Mouse (Mus musculus): ENCODE results near the gene Sox10. TPM values are rescaled to one million over a fixed set of nuclear protein-coding genes. Genes with fewer than 3 reads are reported as not detected.

The Sox10 gene
- total RNA-seq (2021), result 10 to 100 TPM; 24.0 to 35.5 TPM
- long read RNA-seq, experiment 1, transcript Sox10-201 (4 exons, 2,713 nt), result major isoform, 30 of 47 reads
- long read RNA-seq, experiment 1, partial matches to known transcripts, result 6 of 47 reads
- long read RNA-seq, experiment 1, other reads (novel, unspliced or antisense), result 9 of 47 reads
- long read RNA-seq, experiment 2, transcript Sox10-201 (4 exons, 2,713 nt), result major isoform, 23 of 34 reads
- long read RNA-seq, experiment 2, partial matches to known transcripts, result 2 of 34 reads
- long read RNA-seq, experiment 2, other reads (novel, unspliced or antisense), result 9 of 34 reads

DNA sequence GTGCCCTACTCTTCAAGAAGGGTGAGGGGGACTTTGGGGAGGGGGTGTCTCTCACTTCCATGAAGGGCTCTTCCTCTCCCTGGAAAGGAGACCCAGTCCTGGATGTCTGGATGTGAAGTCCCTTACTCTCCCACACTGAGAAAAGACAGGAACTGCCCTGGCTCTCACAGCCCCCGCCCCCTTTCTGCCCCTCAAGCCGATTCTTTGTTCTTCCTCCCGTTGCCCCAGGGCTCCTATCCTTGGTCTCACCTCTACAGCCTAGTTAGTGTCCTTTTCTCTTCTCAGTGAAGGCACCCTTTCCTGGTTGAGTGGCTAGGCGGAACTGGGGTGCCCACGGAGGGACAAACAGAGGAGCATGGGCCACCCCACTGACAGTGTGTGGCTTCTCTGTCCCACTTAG lies at the start of gene Sox10:
TSS of gene Sox10 (minus strand) at position 101 of the 400 bp plus-strand sequence.
- intact Hi-C loops (cut with DNase I), result loop anchor here (10.0 kb wide), 1 partner anchor 50 kb away; no protein-coding TSS in a partner anchor
- DNase-seq (ENCODE audit: low spot score in 2 of 2), result no peak

DNA sequence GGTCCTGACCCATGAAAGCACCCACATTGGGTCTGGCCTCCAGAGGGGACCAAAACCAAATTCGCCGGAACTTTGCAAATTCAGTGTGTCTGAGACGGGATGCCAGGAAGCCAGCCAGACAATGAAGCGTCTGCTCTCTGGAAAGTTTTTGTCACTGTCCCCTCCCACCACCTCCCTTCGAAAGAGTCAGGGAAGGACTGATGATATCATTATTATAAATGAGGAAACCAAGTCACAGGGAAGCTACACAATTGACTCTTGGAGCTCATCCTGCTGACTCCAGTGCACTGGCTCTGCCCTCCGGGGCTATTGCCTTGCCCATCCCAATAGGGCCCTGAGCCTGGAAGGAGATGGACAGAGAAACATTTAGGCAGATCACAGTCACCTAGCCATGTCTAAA lies 48.6 kb upstream of the Sox10 start:
- intact Hi-C loops (cut with DNase I), result loop anchor here (10.0 kb wide), 1 partner anchor 49 kb away; the partner anchor contains the start of gene Sox10

DNA sequence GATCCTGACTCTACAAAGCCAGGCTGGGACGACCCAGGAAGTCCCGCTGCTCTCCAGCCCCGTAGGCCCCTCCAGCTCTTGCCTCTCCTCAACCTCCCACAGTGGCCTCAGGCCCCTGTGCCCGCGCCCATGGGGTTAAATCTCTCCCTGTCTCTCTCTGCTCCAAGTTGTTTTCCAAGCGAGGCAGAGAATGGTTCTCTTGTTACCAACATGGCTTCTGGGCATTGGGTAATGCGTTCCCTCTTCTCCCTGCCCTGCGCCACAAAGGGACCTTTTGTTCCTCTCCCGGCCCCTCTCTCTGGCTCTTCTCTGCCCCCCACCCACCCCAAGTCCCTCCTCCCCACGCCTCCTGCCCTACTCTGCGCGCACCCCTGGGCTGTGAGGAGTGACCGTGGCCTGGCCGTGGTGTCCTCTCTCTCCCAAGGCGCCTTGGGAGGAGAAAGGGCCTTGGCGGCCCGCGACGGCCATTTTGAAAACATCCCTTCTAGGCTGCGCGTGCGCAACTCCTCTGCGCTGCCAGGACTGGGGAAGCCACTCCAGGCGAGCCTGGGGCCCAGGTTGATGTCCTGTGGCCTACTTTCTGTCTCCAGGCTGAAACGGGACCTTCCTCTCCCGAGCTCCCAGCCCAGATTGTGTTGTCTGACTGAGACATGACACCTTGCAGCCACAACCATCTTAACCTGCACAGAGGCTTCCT lies 47.9 kb upstream of the Sox10 start:
- intact Hi-C loops (cut with DNase I), result loop anchor here (10.0 kb wide), 1 partner anchor 48 kb away; the partner anchor contains the start of gene Sox10
- DNase-seq (ENCODE audit: low spot score in 2 of 2), result no peak

More for the DNA sequence above, 48.6 kb upstream of the Sox10 start:
- no peak for DNase-seq (ENCODE audit: low spot score in 2 of 2)

DNA sequence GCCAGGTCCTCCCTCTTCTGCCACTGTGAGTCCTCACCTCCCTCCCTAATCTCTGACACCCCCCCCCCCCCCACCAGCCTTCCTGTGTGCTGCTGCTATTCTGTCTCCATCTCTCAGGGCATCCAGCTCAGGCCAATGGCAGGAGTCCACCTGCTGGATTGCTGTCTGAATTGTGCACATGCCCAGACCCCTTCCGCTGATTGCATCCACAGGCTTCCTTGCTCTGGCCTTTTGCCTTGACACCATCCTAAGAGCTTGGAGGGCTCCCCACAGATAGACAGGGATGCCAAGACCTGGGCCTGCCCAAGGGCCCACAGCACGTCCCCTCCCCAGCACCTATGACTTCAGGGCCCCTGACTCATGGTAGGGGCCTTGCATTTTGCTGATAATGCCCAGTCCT lies 45.3 kb upstream of the Sox10 start:
- intact Hi-C loops (cut with DNase I), result loop anchor here (10.0 kb wide), 1 partner anchor 46 kb away; the partner anchor contains the start of gene Sox10
- no peak for DNase-seq (ENCODE audit: low spot score in 2 of 2)

DNA sequence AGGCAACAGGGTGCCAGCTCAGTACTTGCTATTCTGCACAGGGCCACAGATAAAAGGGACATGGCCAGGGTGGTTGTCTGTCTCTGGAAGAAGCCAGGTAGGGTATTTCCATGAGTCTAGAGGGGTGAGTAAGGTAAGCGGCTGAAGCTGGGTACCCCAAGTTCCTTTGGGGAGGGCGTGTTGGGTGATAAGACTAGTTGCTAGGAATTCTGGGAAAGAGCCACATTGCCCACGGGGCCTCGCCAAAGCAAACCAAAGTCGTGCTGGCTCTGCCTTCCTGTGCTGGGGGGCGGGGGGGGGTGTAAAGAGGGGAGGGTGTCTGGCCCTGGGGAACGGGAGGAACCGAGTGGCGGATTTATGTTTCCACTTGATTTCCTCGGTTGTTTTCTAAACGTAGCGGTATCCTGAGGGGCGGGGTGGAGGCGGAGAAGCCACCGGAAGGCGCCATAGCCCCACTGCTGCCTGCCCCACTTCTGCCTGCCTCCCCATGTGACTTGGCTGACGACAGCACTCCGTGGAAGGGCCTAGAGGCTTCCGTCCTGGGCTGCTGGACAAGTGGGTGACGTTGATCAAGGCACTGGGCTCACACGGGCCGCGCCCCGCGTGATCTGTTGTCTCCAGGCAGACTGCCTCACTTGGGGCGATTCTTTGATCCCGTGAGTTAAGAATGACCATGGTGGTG lies 43.9 kb upstream of the Sox10 start:
- DNase-seq (ENCODE audit: low spot score in 2 of 2), result no peak

DNA sequence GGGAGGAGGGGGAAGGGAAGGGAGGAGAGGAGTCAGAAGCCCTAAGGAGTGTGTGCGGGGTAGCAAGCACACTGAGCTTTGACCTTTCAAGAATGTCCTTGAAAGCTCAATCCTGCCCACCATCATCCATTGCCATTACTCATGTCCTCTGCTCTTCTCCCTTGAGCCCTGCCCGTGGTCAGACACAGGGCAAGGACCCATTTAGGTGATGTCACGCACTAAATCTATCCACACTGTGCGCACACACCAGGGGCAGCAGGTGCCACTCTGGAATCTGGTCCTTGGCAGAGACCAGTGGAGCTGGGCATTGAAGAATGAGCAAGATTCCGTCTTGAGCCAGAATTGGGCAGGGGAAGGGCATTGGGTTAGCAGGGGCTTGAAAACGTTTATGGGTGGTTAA lies 43.2 kb upstream of the Sox10 start:
- intact Hi-C loops (cut with DNase I), result no loop called here
- DNase-seq (ENCODE audit: low spot score in 2 of 2), result no peak

More for the DNA sequence above, 43.9 kb upstream of the Sox10 start:
- intact Hi-C loops (cut with DNase I), result no loop called here

DNA sequence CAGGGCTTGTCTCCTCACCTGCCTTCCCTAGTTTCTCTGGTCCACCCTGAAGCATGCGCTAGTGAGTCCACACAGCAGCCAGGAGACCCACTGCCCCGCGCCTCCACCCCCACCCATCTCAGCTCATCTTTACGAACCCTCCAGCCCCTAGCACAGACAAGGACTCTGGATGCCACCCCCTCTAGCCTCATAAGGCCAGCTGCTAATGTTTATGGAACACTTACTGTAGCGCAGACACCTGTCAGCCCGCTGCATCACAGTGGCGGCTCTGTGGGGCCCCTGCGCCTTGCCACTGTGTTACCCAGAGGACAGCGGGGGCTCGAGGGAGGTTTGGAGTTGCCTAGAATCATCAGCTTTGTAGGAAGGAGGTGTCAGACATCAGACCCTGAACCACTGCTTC lies 37.5 kb upstream of the Sox10 start:
- intact Hi-C loops (cut with DNase I), result no loop called here
- DNase-seq (ENCODE audit: low spot score in 2 of 2), result peak in 1 of 2 experiments; percentile 45

DNA sequence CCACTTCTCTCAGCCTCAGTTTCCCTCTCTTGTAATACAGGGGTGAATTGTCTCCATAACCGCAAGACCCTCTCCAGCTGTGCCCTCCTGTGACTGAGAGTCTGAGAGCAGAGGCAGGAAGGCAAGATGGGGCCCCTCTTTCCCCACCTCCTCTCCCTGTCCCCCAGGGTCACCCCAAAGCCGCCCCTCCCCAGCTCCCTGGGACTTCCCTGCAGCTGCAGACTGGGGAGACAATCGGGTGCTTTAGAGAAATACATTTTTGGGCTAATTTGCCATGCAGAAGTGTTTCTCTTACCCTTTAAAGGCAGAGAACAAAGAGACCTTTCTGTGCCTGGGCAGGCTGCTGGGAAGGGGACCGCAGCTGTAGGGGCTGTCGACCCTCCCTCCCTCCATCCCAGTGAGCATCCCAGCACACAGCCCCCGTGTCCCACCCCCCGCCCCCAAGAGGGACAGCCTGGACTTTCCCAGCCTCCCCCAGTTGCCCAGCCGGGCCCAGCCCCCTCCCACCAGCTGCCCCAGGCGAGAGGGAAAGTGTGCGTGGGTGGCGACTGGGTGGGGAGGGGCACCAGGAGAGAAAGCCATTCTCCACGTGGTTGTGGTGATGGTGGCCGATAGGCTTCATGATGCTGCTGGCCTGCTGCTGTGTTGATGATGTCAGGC lies 36.6 kb upstream of the Sox10 start:
- DNase-seq (ENCODE audit: low spot score in 2 of 2), result peak; percentile 37 to 81
- intact Hi-C loops (cut with DNase I), result no loop called here

DNA sequence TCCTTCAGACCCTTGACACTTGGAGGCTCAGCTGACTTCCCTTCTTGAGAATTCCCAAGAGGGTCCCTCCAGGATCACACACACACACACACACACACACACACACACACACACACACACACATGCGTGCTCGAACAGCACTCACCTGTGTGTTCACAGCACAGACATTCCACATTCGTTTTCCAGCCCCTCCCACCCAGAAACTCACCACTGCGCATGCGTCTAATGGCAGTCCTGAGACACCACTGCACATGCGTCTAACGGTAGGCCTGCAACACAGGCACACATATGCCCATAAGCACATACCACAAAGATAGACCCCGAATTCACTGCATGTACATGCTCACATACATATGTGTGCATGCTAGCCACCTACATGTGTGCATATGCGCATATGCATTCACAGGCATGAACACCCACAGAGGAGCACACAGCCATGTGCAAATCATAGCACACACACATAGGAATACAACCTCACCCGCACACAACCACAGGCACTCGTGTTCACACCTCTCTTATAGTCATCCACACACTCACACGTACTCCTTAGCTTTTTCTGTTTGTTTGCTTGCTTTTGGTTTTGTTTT lies 34.4 kb upstream of the Sox10 start:
- intact Hi-C loops (cut with DNase I), result no loop called here
- no peak for DNase-seq (ENCODE audit: low spot score in 2 of 2)

DNA sequence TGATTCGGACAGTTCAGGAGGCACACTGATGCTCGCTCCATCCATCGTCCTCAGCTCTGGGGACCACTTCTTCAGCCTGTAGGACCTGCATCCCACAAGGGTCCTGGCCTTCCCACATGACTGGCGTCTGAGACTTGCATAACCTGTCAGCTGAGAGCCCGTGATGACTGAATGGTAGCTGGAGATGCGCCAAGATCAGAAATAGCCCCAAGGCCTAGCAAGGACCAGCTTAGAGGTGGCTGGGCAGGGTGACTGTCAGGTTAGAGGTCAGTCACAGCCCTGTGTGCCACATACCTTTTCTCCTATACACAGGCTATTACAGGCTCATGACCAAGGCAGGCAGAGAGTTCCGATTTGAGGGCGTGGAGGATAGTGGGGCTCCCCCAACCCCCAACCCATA lies 30.5 kb upstream of the Sox10 start:
- DNase-seq (ENCODE audit: low spot score in 2 of 2), result no peak
- intact Hi-C loops (cut with DNase I), result no loop called here

DNA sequence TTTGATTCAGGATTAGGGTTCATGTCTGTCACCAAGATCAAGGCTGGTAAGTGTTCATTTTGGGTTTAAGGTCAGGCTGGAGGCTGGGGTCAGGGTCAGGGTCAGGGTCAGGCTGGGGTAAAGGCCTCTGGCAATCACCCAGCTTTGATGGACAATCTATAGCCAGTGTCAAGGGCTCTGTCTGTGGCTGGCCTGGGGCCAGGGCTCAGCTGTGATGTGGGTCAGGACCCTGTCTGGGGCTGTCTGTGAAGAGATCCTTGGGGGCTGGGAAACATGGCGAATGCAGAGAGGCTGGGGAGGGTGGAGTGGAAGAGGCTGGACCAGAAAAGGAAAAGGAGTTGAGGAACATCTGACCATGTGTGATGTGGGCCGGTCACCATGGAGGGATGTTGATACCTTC lies 29.9 kb upstream of the Sox10 start:
- no peak for DNase-seq (ENCODE audit: low spot score in 2 of 2)
- intact Hi-C loops (cut with DNase I), result no loop called here

DNA sequence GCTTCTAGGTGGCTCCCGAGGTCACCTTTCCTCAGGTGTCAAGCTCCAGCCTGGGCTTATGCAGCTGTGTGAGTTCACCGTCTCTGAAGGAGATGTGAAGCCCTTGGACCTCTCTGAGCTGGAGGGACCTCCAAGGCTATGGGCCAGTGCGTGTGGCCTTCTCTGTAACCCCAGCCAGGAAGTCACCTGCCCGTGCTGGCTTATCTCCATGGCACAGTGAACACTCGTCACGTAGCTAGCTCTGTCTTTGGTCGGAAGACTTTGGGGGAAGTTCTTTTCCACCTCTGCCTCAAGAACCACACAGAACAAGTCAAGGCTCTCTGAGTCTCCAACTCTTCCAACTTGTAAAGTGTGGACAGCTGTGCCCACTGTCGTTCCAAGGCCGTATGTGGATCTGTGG lies 29.0 kb upstream of the Sox10 start:
- DNase-seq (ENCODE audit: low spot score in 2 of 2), result no peak
- intact Hi-C loops (cut with DNase I), result no loop called here

DNA sequence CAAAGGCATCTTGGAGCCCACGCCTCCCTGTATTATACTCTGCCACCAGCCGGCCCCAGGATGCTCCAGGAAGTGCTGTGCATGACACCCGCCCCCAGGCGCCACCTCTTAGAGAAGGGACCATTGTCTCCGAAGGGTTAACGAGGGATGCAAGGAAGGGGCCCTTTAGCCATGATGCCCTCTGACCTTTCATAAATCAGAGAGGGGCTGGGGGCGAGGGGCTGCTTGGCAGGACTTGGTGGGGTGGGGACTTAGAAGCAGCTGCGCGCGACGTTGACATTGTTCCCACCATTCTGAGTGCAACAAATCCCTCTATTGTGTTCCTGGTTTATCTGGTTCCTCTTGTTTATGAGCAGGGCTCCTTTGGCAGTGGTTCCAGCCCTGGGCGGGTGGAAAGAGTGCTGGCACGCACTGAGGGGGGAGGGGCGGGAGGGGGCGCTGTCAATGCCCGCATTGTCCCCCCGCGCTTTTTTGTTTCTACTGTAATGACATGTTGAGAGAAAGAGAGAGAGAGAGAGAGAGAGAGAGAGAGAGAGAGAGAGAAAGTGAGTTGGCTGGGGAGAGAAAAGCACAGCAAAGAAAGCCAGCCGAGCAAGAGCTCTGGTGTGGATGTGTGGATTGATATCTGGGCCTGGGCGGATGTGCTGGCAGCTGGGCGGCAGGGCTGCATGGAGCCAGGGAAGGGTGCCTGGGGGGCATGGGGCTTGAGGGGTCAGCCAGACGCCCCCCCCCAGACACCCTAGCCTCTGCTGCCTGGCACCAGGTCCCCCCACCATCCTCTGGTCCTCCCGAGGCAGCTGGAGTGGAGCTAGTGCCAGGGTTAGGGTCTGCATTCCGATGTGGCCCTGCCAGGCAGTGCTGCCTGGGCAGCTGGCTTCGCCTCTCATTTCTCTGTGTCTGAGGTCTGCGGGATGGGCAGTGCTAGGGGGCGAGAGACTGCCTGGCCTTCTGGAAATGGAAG lies 28.1 kb upstream of the Sox10 start:
- peak; percentile 41 to 68 for DNase-seq (ENCODE audit: low spot score in 2 of 2)
- intact Hi-C loops (cut with DNase I), result no loop called here

DNA sequence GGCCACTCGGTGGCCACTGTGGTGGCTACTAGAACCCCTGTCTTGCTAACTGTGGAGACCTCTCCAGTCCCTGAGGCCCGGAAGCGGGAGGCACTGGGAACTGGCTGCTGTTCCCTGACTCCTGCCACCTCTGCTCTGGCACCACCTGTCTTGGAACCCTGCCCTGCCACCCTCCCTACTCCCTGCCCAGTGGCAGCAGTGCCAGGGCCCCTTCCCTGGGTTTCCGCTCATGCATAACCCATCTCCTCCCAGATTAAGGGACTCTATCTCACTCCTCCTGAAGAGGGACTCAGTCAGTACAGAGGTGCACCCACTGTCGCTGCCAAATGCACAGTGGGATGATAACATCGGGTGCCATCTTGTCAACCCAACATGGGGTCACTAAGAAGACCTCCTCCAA lies 27.4 kb upstream of the Sox10 start:
- DNase-seq (ENCODE audit: low spot score in 2 of 2), result no peak
- intact Hi-C loops (cut with DNase I), result no loop called here

DNA sequence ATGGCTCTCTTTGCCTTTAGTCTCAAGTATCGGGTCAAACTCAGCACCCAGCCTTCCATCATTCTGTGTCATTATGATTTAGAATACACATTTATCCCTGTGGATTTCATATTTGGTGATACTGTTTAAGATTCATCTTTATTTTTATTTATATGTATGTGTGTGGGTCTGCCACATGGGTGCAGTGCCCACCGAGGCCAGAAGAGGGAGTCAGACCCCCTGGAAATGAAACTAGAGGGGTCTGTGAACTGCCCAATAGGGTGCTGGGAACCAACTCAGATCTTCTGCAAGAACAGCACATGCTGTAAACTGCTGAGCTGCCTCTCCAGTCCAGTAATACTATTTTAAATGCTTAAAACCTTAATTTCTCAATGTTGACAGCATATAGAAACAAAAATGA lies 26.4 kb upstream of the Sox10 start:
- DNase-seq (ENCODE audit: low spot score in 2 of 2), result no peak
- intact Hi-C loops (cut with DNase I), result no loop called here

DNA sequence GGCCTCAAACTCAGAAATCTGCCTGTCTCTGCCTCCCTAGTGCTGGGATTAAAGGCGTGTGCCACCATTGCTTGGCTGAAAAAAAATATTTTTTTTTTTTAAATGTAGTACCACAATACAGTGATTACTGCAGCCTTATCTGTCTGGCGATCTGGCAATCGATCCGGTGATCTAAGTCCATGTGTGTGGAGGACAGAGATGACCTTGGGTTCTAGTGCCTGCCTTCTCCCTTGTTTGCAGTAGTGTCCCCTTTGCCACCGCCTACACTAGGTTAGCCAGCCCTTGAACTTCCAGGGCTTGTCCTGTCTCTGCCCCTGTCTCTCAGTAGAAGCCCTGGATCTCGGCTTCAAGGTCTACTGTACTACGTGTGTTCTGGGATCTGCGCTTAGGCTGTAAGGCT lies 22.8 kb upstream of the Sox10 start:
- DNase-seq (ENCODE audit: low spot score in 2 of 2), result no peak
- intact Hi-C loops (cut with DNase I), result no loop called here

DNA sequence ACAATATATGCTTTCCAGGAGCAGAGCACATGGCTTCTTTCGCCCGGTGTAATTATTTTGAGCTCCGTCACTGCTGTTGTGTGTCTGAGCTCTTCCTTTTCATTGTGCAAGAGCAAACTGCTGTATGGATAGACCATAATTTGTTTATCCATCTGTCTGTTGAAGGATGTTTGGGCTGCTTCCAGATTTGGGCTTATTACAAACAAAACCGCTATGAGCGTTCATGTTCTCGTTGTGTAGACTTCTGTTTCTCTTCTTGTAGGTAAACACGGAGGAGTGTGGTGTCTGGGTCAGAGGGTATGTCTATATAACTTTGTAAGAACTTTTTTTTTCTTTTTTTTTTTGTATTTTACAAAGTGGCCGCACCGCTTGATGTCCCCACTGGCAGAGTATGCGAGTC lies 20.2 kb upstream of the Sox10 start:
- no peak for DNase-seq (ENCODE audit: low spot score in 2 of 2)
- intact Hi-C loops (cut with DNase I), result no loop called here

DNA sequence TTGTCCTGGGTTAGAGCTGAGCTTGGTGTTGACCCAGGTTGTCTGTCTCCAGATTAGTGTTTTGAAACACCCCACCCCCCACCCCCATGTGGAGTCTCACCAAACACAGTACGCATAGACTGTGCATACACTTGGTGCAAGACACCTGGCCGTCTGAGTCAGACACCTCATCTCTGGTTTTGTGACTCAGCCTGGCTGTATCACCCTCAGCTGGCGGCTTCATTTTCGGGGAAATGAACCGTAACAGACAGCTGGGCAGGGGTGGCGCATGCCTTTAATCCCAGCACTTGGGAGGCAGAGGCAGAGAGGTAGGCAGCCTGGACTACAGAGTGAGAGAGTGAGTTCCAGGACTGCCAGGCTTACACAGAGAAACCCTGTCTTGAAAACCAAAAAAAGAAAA lies 11.9 kb upstream of the Sox10 start:
- intact Hi-C loops (cut with DNase I), result no loop called here

More for the DNA sequence above, 11.9 kb upstream of the Sox10 start:
- DNase-seq (ENCODE audit: low spot score in 2 of 2), result no peak
